Mouse (Mus musculus) right cerebral cortex, postnatal 4 days (tissue): Measurements from ENCODE around the gene Aoc1.
"Not testable (repeated sequence)": the region's sequence is repeated elsewhere in the genome, so short reads cannot be mapped to it uniquely, and the experiment has no call there.

Experiments
- DNase-seq: peaks from one replicate; pipeline ENCODE4 v3.0.0-alpha.2; 2022

Gene Aoc1

DNA sequence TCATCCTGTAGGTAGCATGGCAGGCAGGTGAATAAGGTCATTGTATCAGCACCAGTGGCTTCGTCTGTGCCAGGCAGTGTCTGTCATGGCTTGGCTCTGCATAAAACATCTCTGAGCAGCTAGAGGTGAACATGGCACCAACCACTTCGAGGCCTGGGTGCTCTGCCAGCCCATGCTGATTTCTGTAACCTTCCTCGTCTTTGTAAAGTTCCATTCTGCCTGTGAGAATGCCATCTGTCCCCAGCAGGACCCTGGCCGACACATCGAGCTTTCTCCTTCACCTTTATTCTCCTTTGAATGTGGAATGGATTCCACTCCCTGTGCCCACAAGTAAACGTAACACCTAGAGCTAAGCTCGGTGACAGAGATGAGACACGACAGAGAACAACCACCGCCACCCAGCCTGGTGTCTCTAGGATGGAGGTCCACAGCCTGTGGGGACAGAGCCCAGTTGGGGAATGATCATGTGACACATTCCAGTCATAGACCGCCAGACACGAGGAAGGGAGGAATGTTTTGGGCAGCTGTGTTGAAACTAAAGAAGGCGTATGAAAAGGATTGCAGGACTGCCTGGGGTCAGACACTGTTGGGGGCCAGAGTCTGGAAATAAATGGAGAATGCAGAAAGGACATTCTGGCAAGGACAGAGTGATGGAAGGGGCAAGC is 10.9 kb upstream of the Aoc1 start:
- DNase-seq = no peak

GRCm38 (mm10) chr6:48862816-48863215 is 9.9 kb upstream of the Aoc1 start:
- DNase-seq = no peak

DNA sequence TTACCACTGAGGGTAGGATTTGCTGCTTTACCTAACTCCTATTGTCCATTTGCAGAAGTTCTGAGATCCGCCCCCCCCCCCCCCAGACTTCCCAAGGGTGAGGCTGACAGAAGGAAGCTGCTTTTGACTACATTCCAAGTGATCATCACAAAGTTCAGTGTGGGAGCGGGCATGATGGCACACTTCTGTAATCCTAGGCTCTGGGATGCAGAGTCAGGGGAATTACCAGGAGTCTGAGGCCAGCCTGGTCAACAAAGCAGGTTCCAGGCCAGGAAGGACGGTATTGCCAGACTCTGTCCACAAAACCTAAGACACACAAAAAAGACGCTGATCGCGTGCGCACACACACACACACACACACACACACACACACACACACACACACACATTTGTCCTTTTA is 9.2 kb upstream of the Aoc1 start:
- no peak for DNase-seq

- DNase-seq = no peak
These were observed 8.5 kb upstream of the Aoc1 start for GRCm38 (mm10) chr6:48864181-48864580.

GRCm38 (mm10) chr6:48864723-48865122 is 8.0 kb upstream of the Aoc1 start:
- DNase-seq = no peak

- DNase-seq = no peak
These were observed 7.4 kb upstream of the Aoc1 start for GRCm38 (mm10) chr6:48865152-48865745.

- not testable (repeated sequence) for DNase-seq
These were observed 6.2 kb upstream of the Aoc1 start for GRCm38 (mm10) chr6:48866355-48866950.

GRCm38 (mm10) chr6:48867158-48867557 is 5.5 kb upstream of the Aoc1 start:
- no peak for DNase-seq

DNA sequence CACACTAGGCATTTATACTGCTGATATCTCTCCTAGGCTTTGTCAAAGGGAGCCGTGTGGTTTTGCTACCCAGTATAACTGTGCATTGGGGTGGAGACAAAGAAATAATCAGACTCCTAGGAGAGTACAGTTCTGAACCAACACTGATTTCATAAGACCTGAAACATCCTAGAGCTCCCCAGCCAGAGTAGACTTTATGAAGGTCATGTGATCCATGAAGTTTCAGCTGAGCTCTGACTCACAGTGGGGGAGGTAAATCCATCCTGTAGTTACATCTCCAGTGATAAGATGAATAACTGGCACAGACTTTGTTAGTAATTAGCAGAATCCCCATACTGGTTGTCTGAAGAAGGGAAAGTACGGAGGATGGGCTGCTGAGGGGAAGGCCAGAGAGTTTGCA is 2.9 kb upstream of the Aoc1 start:
- no peak for DNase-seq

- no peak for DNase-seq
These were observed 1.9 kb downstream of the Aoc1 start for GRCm38 (mm10) chr6:48874576-48874975.

- no peak for DNase-seq
These were observed 2.8 kb downstream of the Aoc1 start for GRCm38 (mm10) chr6:48875515-48875914.

- DNase-seq = no peak
These were observed 3.9 kb downstream of the Aoc1 start for GRCm38 (mm10) chr6:48876510-48877135.

- DNase-seq = no peak
These were observed 21.5 kb downstream of the Aoc1 start for GRCm38 (mm10) chr6:48894203-48894602.

GRCm38 (mm10) chr6:48894938-48895818 is 22.5 kb downstream of the Aoc1 start:
- no peak for DNase-seq

DNA sequence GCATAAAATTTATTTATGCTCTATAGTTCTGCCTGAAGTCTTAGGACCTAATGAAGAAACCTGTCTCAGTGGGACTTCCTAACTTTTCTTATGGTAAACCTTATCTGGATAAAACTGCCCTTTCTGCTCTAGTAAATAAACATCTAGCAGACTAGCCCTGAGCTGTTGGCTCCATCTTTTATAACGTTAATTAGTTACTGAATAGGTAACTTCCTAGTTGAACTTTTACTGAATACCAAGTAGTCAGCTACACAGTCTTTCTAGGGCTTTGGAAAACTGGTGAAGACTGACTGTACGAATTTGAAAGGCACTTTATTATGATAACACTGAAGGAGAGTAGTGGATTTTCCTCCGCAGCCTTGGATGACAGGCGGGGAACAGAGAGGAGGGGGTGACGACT is 23.2 kb downstream of the Aoc1 start:
- DNase-seq = no peak

DNA sequence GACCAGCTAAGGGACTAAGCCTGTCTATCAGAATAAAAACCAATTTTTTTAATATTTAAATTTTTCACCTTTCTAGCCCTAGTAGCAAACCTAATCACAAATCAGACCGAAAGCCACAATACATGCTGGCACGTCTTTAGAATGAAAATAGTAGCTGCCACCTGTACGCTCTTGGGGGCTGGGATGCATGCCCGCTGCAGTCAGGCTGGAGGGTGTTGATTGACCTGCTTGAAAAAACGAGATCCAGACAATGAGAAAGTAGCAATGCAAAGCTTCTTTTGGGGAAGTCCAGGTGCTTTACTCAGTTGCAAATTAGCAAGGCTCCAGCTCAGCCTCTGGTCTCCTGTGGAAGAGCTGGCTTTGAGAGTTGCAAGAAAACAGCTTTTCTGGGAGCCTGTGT is 24.3 kb downstream of the Aoc1 start:
- no peak for DNase-seq

DNA sequence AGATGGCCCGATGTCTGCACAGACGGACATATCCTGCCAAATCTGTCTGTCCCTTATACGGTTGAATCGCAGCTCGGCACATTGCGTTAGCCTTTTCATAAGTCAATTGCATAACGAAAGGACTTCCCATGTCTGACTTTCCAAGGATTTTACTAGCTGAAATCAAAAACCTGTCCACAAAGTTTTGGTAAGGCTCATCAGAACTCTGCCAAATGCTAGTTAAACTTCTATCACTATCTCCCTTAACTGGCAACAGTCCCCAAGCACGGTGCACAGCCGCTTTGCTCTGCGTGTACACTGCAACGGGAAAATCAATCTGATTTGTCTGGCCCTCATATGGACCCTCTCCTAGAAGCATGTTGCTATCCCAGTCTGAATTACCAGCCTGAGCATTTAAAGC is 28.6 kb downstream of the Aoc1 start:
- DNase-seq = not testable (repeated sequence)

DNA sequence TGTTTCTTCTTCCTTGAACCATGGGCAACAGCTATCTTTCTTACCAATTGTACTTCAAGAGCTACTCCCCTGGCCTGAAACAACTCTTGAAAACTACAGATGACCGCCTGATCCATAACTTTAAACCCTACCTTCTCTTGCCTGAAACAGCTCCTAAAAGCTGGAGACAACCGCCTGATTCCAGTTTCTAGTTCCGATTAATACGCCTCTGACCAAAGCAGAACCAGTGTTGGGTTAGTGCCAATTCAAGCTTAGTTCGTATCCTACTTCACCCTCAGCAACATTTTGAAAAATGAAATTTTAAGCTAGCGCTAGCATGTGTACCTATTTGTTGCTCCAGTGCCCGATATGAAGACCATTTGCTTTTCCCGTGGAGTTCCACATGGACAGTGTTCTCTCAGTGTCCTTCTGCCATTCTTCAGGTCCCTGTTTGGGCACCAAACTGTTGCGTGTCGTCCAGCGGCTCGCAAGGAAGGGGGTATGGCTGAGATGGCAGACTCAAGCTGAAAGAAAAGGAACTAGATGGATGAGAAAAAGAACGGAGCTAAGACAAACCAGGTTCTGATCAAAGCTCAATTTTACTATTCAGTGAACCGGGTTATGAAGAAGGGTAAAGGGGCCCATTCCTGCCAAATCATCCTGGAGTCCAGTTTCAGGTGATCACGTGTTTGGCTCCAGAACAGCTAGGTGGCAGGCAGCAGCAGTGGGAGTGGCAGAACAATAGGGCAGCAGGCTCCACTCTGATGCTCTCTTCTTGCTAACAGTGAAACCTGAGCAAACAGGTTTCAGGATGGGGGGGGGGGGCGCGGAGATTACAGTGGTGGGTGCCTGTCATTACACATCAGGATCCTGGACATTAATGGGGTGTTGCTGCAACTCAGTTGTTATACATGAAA is 30.1 kb downstream of the Aoc1 start:
- DNase-seq = no peak

DNA sequence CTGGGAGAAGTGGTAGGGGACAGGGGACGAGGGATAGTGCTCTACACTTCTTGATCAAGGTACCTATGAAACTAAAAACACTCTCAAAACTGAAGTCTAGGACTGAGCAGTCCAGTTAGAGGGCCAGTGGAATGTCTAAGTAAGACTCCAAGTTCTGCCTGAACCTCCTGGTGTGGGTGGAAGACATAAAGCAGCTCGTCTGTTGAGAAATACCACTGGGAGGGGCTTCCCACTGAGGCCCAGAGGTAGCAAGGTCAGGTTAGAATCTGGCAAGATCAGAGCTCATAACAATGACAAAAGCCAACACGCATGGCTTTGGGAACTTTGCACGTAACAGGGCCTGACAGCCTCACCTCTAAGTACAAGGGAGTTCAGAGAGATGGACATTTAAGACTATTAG is 30.7 kb downstream of the Aoc1 start:
- no peak for DNase-seq

- no peak for DNase-seq
These were observed 32.9 kb downstream of the Aoc1 start for GRCm38 (mm10) chr6:48905606-48906005.

- DNase-seq = no peak
These were observed 33.7 kb downstream of the Aoc1 start for GRCm38 (mm10) chr6:48906371-48906770.

DNA sequence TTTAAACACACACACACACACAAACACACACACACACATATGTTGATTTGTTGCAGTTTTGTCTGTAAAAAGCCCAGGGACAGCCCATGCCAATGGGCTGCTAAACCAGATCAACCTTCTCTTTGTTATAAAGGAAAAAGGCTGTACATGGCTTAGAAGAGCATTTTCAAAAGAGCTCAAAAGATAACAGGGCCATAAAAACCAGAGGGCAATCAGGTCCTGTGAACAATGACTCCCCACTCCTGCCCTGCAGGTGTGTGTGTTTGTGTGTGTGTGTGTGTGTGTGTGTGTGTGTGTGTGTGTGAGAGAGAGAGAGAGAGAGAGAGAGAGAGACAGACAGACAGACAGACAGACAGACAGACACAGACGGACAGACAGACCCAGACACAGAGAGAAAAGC is 36.5 kb downstream of the Aoc1 start:
- no peak for DNase-seq
